Mouse (Mus musculus): ENCODE results near the gene D930007J09Rik. TPM values are rescaled to one million over a fixed set of nuclear protein-coding genes. Genes with fewer than 3 reads are reported as not detected.

The D930007J09Rik gene
- polyA plus RNA-seq, 1 experiment from 2014 or later, result not detected

- DNase-seq (no peak), ATAC-seq (ENCODE audit: low read depth) (no peak)
- Histone ChIP-seq H3K4me1 (replicated peaks) (no peaks in the 10 kb centered on the region), H3K27ac (no peak overlapping the region), H3K36me3 (no peaks in the 10 kb centered on the region), H3K4me2 (no peak overlapping the region), H3K4me3 (replicated peaks) (no peak overlapping the region), H3K27me3 (no peaks in the 10 kb centered on the region), H3K9me3 (replicated peaks) (no peaks in the 10 kb centered on the region), H3K9ac (no peak overlapping the region)
- 42% methylated on average over 5 of the region's 5 CpGs for WGBS (ENCODE audit: insufficient replicate concordance)
Measured at GRCm38 (mm10) chr13:32783055-32783454, 19.6 kb downstream of the D930007J09Rik start.

GRCm38 (mm10) chr13:32778861-32779260 is 23.8 kb downstream of the D930007J09Rik start:
- H3K9me3 ChIP-seq (replicated peaks), result no peaks in the 10 kb centered on the region
- no peaks in the 10 kb centered on the region for H3K36me3 ChIP-seq
- DNase-seq, result no peak
- H3K4me2 ChIP-seq, result no peak overlapping the region
- no peak overlapping the region for H3K4me3 ChIP-seq (replicated peaks)
- no peaks in the 10 kb centered on the region for H3K4me1 ChIP-seq (replicated peaks)
- WGBS (ENCODE audit: insufficient replicate concordance), result 63% methylated on average over 3 of the region's 3 CpGs
- no peaks in the 10 kb centered on the region for H3K27me3 ChIP-seq
- ATAC-seq (ENCODE audit: low read depth), result no peak
- H3K9ac ChIP-seq, result no peak overlapping the region
- H3K27ac ChIP-seq, result no peak overlapping the region

DNA sequence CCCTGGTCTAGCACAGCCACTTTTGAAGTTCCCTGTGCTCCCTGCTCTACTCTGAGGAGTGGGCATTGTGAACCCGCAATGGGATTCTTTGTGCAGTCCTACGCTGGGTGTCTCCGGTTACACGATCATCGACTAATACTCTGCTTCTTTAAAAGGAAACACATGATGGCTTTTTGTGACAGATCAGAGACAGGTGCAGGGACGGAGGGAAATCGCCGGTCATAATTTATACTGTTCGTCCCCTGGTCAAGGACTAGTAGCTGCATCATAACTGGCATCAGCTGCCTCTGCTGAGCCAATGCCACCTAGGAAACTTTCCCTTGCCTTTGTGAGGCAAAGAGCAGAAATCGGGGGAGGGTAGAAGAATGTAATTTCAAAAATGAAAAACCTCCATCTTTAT is 26.3 kb downstream of the D930007J09Rik start:
- DNase-seq, result no peak
- no peaks in the 10 kb centered on the region for H3K36me3 ChIP-seq
- no peaks in the 10 kb centered on the region for H3K4me1 ChIP-seq (replicated peaks)
- no peaks in the 10 kb centered on the region for H3K9me3 ChIP-seq (replicated peaks)
- ATAC-seq (ENCODE audit: low read depth), result no peak
- no peak overlapping the region for H3K9ac ChIP-seq
- 76% methylated on average over 10 of the region's 10 CpGs for WGBS (ENCODE audit: insufficient replicate concordance)
- no peak overlapping the region for H3K27ac ChIP-seq
- no peaks in the 10 kb centered on the region for H3K27me3 ChIP-seq
- H3K4me3 ChIP-seq (replicated peaks), result no peak overlapping the region
- H3K4me2 ChIP-seq, result no peak overlapping the region

DNA sequence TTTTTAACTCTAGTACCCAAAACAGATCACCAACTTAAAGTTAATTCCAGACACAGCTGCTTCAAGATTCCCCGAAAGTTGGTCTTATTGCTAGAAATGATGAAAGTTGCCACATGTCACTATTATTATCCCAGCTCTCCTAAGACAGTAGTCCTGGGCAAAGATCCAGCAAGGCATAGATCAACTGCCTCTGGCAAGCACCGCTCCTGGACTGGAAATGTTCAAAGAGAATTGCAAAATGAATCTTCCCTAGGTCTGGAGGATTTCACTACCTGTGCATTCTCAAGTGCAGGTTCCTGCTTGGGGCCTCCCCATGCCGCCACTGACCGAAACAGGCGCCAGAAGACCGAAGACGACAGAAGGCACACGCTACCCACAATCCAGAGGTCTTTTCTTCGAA is 26.8 kb downstream of the D930007J09Rik start:
- H3K36me3 ChIP-seq, result no peaks in the 10 kb centered on the region
- no peak overlapping the region for H3K9ac ChIP-seq
- H3K4me2 ChIP-seq, result no peak overlapping the region
- no peak overlapping the region for H3K4me3 ChIP-seq (replicated peaks)
- H3K27ac ChIP-seq, result no peak overlapping the region
- no peaks in the 10 kb centered on the region for H3K4me1 ChIP-seq (replicated peaks)
- H3K9me3 ChIP-seq (replicated peaks), result no peaks in the 10 kb centered on the region
- no peak for DNase-seq
- WGBS (ENCODE audit: insufficient replicate concordance), result 73% methylated on average over 9 of the region's 9 CpGs
- H3K27me3 ChIP-seq, result no peaks in the 10 kb centered on the region
- no peak for ATAC-seq (ENCODE audit: low read depth)

GRCm38 (mm10) chr13:32769960-32770359 is 32.7 kb downstream of the D930007J09Rik start:
- ATAC-seq (ENCODE audit: low read depth) (no peak), DNase-seq (no peak)
- WGBS (ENCODE audit: insufficient replicate concordance), result 27% methylated on average over 3 of the region's 3 CpGs

GRCm38 (mm10) chr13:32768104-32768503 is 34.5 kb downstream of the D930007J09Rik start:
- WGBS (ENCODE audit: insufficient replicate concordance), result 9% methylated on average over 4 of the region's 4 CpGs
- Histone ChIP-seq H3K36me3 (no peaks in the 10 kb centered on the region), H3K4me3 (replicated peaks) (no peak overlapping the region), H3K27me3 (no peaks in the 10 kb centered on the region), H3K27ac (no peak overlapping the region), H3K4me1 (replicated peaks) (no peaks in the 10 kb centered on the region), H3K9ac (no peak overlapping the region), H3K9me3 (replicated peaks) (no peaks in the 10 kb centered on the region), H3K4me2 (no peak overlapping the region)
- DNase-seq (peak; percentile 2), ATAC-seq (ENCODE audit: low read depth) (no peak)

More at GRCm38 (mm10) chr13:32769960-32770359, 32.7 kb downstream of the D930007J09Rik start:
- no peaks in the 10 kb centered on the region for H3K4me1 ChIP-seq (replicated peaks)
- no peak overlapping the region for H3K4me2 ChIP-seq
- H3K9me3 ChIP-seq (replicated peaks), result no peaks in the 10 kb centered on the region
- no peak overlapping the region for H3K4me3 ChIP-seq (replicated peaks)
- H3K27ac ChIP-seq, result no peak overlapping the region
- H3K27me3 ChIP-seq, result no peaks in the 10 kb centered on the region
- no peaks in the 10 kb centered on the region for H3K36me3 ChIP-seq
- H3K9ac ChIP-seq, result no peak overlapping the region

DNA sequence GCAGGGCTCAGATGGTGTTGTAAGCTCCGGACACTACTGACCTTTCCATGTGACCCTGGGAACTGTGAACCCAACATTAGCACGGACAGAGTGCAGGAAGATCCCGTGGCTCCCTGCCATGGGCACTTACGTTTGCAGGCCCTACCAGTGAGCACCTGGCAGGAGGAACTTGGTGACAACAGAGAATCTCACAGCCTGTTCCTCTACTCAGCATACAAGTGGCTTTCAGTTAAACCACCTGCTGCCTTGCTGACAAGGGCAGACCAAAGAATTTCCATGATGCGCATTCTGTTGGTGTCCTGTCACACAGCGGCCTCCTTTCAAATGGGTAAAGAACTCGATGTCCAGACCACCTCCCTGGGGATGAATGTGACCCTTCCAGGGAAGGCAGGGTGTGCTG is 38.2 kb downstream of the D930007J09Rik start:
- no peaks in the 10 kb centered on the region for H3K27me3 ChIP-seq
- no peaks in the 10 kb centered on the region for H3K4me1 ChIP-seq (replicated peaks)
- H3K4me3 ChIP-seq (replicated peaks), result no peak overlapping the region
- H3K27ac ChIP-seq, result no peak overlapping the region
- no peak overlapping the region for H3K9ac ChIP-seq
- DNase-seq (no peak), ATAC-seq (ENCODE audit: low read depth) (no peak)
- no peak overlapping the region for H3K4me2 ChIP-seq
- no peaks in the 10 kb centered on the region for H3K36me3 ChIP-seq
- 38% methylated on average over 7 of the region's 7 CpGs for WGBS (ENCODE audit: insufficient replicate concordance)
- no peaks in the 10 kb centered on the region for H3K9me3 ChIP-seq (replicated peaks)

GRCm38 (mm10) chr13:32763141-32763540 is 39.5 kb downstream of the D930007J09Rik start:
- Histone ChIP-seq H3K27me3 (no peaks in the 10 kb centered on the region), H3K36me3 (no peaks in the 10 kb centered on the region), H3K27ac (no peak overlapping the region), H3K4me1 (replicated peaks) (no peaks in the 10 kb centered on the region), H3K4me2 (no peak overlapping the region), H3K9ac (no peak overlapping the region), H3K4me3 (replicated peaks) (no peak overlapping the region), H3K9me3 (replicated peaks) (no peaks in the 10 kb centered on the region)
- DNase-seq (no peak), ATAC-seq (ENCODE audit: low read depth) (no peak)
- WGBS (ENCODE audit: insufficient replicate concordance), result 53% methylated on average over 3 of the region's 3 CpGs

DNA sequence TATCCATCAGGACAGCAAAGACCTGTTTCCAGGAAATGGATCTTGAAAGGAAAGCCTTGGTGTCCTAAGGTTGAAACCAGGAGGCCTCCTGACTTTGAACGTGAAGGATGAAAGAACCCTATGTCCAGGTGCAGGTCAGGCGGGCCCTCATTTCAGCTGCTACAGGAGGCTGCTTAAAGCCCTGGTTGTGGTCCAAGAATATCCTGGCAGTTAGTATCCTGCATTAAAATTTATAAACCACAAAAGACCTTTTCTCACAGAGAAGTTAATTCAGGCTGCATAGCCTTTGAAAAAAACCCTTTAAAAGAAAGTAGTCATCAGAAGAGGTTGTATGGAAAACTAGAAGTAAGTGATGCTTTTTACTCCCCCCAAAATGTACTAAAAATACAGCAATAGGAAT is 41.9 kb downstream of the D930007J09Rik start:
- H3K9me3 ChIP-seq (replicated peaks), result no peaks in the 10 kb centered on the region
- H3K27me3 ChIP-seq, result no peaks in the 10 kb centered on the region
- no peak for ATAC-seq (ENCODE audit: low read depth)
- no peak overlapping the region for H3K4me2 ChIP-seq
- H3K4me3 ChIP-seq (replicated peaks), result no peak overlapping the region
- no peaks in the 10 kb centered on the region for H3K4me1 ChIP-seq (replicated peaks)
- H3K9ac ChIP-seq, result no peak overlapping the region
- DNase-seq, result no peak
- 58% methylated on average over 2 of the region's 2 CpGs for WGBS (ENCODE audit: insufficient replicate concordance)
- no peak overlapping the region for H3K27ac ChIP-seq
- H3K36me3 ChIP-seq, result no peaks in the 10 kb centered on the region

DNA sequence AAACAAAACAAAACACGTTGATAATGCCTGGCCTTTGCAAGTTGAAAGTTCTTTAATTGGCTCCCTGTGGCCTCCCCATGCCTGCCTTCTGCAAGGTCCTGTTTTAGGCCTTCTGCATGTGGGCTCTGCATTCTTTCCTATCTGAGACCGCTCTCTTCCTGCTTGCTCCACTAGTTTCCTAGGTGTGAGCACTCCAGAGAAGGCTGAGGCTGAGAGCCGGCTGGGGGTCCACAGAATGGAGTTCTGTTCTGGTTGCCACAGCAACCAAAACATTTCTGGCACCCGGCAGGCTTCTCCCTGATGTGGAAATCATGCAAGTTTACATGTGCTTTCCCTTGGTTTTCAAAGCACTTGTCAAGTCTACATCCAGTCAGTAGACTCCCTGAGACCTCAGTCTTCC is 43.6 kb downstream of the D930007J09Rik start:
- H3K4me2 ChIP-seq, result no peak overlapping the region
- no peak for ATAC-seq (ENCODE audit: low read depth)
- no peak overlapping the region for H3K27ac ChIP-seq

More for the DNA sequence above, 43.6 kb downstream of the D930007J09Rik start:
- Histone ChIP-seq H3K4me1 (replicated peaks) (no peaks in the 10 kb centered on the region), H3K9ac (no peak overlapping the region), H3K36me3 (no peaks in the 10 kb centered on the region), H3K9me3 (replicated peaks) (no peaks in the 10 kb centered on the region), H3K4me3 (replicated peaks) (no peak overlapping the region), H3K27me3 (no peaks in the 10 kb centered on the region)
- 25% methylated on average over 4 of the region's 4 CpGs for WGBS (ENCODE audit: insufficient replicate concordance)
- DNase-seq, result no peak

Measured in liver, embryonic 13.5 days (tissue).